Mouse (Mus musculus): ENCODE results near the gene 3110009E18Rik. TPM values are rescaled to one million over a fixed set of nuclear protein-coding genes. Genes with fewer than 3 reads are reported as not detected.

The 3110009E18Rik gene
- total RNA-seq, 2 experiments from 2014 or later = 6.2 to 8.7 TPM

- intact Hi-C loops (cut with DNase I) = no loop called here
- DNase-seq (ENCODE audit: low spot score in 2 of 2) = no peak
Measured at GRCm38 (mm10) chr1:120186204-120186603, 65.2 kb downstream of the 3110009E18Rik start.

- intact Hi-C loops (cut with DNase I) = no loop called here
- DNase-seq (ENCODE audit: low spot score in 2 of 2) = no peak
Measured at GRCm38 (mm10) chr1:120186655-120187054, 65.7 kb downstream of the 3110009E18Rik start.

DNA sequence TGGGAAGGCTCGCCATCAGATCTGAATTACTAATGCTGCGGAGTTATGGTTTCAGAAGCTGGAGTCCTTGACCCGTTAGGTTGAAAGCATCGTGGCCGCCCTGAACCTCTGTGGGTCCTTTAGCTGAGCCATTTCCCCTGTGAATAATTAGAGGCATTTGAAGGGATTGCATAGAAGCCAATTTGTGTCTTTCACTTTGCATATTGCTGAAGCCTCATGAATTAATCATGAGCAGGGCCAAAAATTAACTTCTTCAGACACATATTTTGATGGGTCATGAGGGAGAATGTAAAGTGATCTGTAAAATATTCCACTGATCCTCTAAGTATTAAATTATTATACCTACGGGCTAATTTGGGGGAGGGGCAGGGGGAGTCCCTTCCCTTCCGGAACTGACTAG is 66.1 kb downstream of the 3110009E18Rik start:
- DNase-seq (ENCODE audit: low spot score in 2 of 2) = no peak
- intact Hi-C loops (cut with DNase I) = no loop called here

DNA sequence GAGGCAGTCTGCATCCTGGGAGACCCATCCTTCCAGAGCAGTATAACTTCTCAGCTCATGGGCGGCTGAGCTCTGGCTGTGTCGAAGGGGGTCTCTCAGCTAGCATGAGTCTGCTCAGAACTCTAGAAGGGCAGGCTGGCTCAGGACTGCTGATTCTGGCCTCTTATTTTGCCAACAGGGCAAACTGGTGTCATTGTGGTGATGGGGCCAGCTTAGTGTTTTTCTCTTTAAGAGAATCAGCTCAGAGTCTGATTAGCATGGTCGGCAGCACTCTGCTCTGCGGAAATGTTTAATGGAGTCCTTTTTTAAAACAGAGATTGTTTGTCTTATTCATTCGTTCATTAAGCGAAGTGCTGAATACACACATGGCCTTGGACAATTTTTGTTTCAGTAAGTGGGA is 68.2 kb downstream of the 3110009E18Rik start:
- intact Hi-C loops (cut with DNase I) = no loop called here
- DNase-seq (ENCODE audit: low spot score in 2 of 2) = no peak

GRCm38 (mm10) chr1:120190300-120190699 is 69.3 kb downstream of the 3110009E18Rik start:
- intact Hi-C loops (cut with DNase I) = no loop called here
- no peak for DNase-seq (ENCODE audit: low spot score in 2 of 2)

GRCm38 (mm10) chr1:120190946-120191345 is 70.0 kb downstream of the 3110009E18Rik start:
- DNase-seq (ENCODE audit: low spot score in 2 of 2) = peak in 1 of 2 experiments; percentile 25
- intact Hi-C loops (cut with DNase I) = no loop called here

DNA sequence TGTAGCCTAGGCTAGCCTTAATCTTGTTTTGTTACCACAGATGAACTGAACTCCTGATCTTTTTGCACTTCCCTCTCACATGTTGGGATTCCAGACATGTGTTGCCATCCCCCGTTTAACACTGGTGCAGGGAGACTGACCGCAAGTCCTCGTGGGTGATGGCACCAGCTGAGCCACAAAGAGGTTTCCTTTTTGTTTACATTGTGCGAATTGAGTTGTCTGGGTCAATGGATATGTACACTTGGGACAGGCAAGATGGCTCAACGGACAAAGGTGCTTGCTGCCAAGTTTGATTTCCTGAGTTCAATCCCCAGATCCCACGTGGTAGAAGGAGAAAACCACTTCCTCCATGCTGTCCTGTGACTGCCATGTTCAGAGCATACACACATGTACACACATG is 71.3 kb downstream of the 3110009E18Rik start:
- intact Hi-C loops (cut with DNase I) = no loop called here
- no peak for DNase-seq (ENCODE audit: low spot score in 2 of 2)

DNA sequence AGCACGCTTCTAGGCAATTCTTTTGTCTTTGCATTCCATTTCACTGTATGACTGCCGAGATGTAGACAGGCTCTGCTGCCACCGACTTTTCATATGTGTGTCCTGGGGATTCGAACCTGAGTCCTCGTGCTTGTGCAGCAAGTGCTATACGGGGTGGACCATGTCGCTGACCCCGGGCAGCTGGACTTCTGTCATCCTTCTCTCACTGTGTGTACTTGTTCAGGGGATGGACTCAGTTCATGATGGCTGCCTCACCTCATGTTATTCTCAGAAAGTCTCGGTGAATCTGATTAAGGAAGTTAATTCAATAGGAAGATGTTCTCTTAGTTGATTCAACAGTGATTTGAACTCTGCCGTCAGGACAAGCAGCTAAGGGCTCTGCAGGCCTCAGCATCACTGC is 72.6 kb downstream of the 3110009E18Rik start:
- no peak for DNase-seq (ENCODE audit: low spot score in 2 of 2)
- intact Hi-C loops (cut with DNase I) = no loop called here

GRCm38 (mm10) chr1:120195947-120196346 is 75.0 kb downstream of the 3110009E18Rik start:
- intact Hi-C loops (cut with DNase I) = loop anchor here (2.0 kb wide), 1 partner anchor 143 kb away; no protein-coding TSS in a partner anchor
- no peak for DNase-seq (ENCODE audit: low spot score in 2 of 2)

GRCm38 (mm10) chr1:120196724-120197123 is 75.7 kb downstream of the 3110009E18Rik start:
- intact Hi-C loops (cut with DNase I) = loop anchor here (1.0 to 2.0 kb wide), 2 partner anchors 142 to 354 kb away; no protein-coding TSS in a partner anchor
- DNase-seq (ENCODE audit: low spot score in 2 of 2) = no peak

DNA sequence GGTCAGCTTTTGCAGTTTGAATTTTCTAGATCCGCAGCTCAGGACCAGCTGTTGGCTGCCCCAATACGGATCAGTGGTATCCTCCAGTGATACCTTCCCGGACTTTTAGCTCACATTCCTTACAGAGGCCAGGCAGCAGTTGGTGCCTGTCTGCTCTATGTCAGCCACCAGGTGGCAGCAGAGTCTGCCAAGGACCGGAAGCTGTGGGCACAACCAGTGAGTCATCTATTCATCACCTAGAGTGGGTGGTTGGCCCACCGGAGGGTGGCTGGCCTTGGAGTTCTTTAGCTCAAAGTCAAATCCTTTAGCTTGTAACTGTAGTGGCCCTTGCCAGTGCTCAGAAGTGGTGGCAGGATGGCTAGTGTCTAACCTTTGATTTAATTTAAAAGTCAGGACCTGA is 76.2 kb downstream of the 3110009E18Rik start:
- intact Hi-C loops (cut with DNase I) = loop anchor here (1.0 to 2.0 kb wide), 2 partner anchors 142 to 353 kb away; no protein-coding TSS in a partner anchor
- DNase-seq (ENCODE audit: low spot score in 2 of 2) = peak; percentile 75 to 77

- intact Hi-C loops (cut with DNase I) = no loop called here
- DNase-seq (ENCODE audit: low spot score in 2 of 2) = no peak
Measured at GRCm38 (mm10) chr1:120198151-120198550, 77.2 kb downstream of the 3110009E18Rik start.

DNA sequence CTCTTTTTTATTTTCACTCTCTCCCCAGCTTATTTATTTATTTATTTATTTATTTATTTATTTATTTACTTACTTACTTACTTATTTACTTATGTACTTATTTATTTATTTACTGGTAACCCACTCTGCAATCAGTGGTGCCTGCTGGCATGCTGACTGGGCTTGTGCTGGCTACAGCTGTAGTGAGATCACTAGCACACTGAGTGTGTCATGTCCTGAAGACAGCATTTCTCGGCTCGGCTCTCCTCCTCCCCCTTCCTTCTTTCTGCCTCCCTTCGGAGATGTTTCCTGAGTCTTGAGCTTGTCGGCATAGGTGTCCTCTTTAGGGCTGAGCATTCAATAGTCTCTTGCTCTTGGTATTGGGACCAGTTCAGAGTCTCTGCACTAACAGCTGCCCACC is 78.0 kb downstream of the 3110009E18Rik start:
- intact Hi-C loops (cut with DNase I) = no loop called here
- no peak for DNase-seq (ENCODE audit: low spot score in 2 of 2)

- DNase-seq (ENCODE audit: low spot score in 2 of 2) = no peak
- intact Hi-C loops (cut with DNase I) = no loop called here
Measured at GRCm38 (mm10) chr1:120202542-120202941, 81.6 kb downstream of the 3110009E18Rik start.

GRCm38 (mm10) chr1:120203836-120204235 is 82.8 kb downstream of the 3110009E18Rik start:
- DNase-seq (ENCODE audit: low spot score in 2 of 2) = no peak
- intact Hi-C loops (cut with DNase I) = no loop called here

GRCm38 (mm10) chr1:120204834-120205233 is 83.8 kb downstream of the 3110009E18Rik start:
- DNase-seq (ENCODE audit: low spot score in 2 of 2) = no peak
- intact Hi-C loops (cut with DNase I) = no loop called here

- intact Hi-C loops (cut with DNase I) = no loop called here
Measured at GRCm38 (mm10) chr1:120207568-120207967, 86.6 kb downstream of the 3110009E18Rik start.

DNA sequence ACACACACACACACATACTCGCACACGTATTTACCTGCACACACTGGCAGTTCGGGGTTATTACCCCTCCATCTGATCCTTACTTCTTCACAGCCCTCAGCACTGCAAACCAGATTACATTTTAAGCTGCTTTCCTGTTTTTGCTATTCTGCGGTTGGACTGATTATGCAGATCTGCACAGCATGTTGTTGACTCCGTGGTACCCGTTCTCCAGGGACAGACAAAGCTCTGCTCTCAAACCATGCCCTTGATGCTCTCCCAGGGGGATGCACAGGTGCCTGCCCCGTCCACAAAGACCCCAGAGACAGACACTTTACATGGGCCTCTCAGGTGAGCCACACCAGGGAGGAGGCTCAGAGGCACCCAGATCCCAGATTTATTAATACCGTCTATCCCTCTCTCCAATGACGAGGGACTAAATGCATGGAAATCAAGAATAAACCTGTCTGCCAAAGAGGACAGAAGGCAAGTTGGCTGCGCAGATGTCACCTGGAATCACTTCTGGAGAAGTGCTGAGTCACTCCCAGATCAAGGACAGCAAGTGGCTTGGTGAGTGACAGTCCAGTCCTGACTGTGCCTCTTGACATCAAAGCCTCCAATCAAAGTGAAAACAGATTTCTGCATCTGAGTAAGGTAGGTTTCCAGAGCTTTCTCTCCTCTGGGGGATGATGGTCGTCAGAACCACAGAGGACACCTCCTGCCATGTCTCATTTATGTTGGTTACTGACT is 87.7 kb downstream of the 3110009E18Rik start:
- no peak for DNase-seq (ENCODE audit: low spot score in 2 of 2)
- intact Hi-C loops (cut with DNase I) = no loop called here

More at GRCm38 (mm10) chr1:120207568-120207967, 86.6 kb downstream of the 3110009E18Rik start:
- peak; percentile 42 to 58 for DNase-seq (ENCODE audit: low spot score in 2 of 2)

GRCm38 (mm10) chr1:120220841-120221240 is 99.9 kb downstream of the 3110009E18Rik start:
- intact Hi-C loops (cut with DNase I) = no loop called here
- DNase-seq (ENCODE audit: low spot score in 2 of 2) = no peak

DNA sequence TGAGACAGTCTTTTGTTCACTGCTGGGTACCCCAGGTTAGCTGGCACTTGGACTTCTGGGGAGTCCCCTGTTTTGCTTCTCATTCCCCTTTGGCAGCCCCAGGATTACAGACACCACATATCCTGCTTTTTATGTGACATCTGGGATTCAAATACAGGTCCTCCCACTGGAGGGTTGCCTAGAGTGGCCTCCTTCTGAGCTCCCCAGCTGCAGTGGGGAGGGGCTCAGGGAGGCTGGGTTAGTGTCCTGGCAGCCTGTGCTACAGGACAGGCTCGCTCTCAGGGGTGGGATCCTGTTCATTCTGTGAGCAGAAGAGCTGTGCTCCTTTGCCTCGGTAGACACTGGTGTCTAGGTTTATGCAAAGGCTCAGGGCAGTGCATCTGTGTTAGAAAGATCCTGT is 100.3 kb downstream of the 3110009E18Rik start:
- intact Hi-C loops (cut with DNase I) = no loop called here
- DNase-seq (ENCODE audit: low spot score in 2 of 2) = no peak

- intact Hi-C loops (cut with DNase I) = no loop called here
- DNase-seq (ENCODE audit: low spot score in 2 of 2) = no peak
Measured at GRCm38 (mm10) chr1:120223613-120224012, 102.6 kb downstream of the 3110009E18Rik start.

Data from left cerebral cortex, postnatal 36 days (tissue).